Mouse (Mus musculus) erythroblast, embryonic 14.5 days (primary cell): ENCODE measurements around the gene Bglap.
"Not testable (repeated sequence)": the region's sequence is repeated elsewhere in the genome, so short reads cannot be mapped to it uniquely, and the experiment has no call there.

Experiments
- GATA1 ChIP-seq: IDR thresholded peaks from 2 replicates; pipeline ENCODE4 v1.6.1; 2012; ENCODE audit warnings: low read length, inconsistent platforms, mixed read lengths
- TAL1 ChIP-seq: IDR thresholded peaks from 3 replicates; pipeline ENCODE4 v1.6.1; 2012; ENCODE audit warnings: low read length, inconsistent platforms, mixed read lengths

- TF ChIP-seq TAL1, GATA1: not testable (repeated sequence)
Measured at GRCm38 (mm10) chr3:88375750-88376626, 8.3 kb downstream of the Bglap start.
